Mouse (Mus musculus) E14TG2a.4 (cell line): ENCODE measurements at regions not wholly inside any gene's neighbourhood (a gene's known extent, or its start where the extent isn't known, plus 50 kb on each side); places are given as distances from the start of the nearest gene placed in this dataset.

Experiments used
- H3K27me3 ChIP-seq: 2 replicates; pipeline ENCODE4 v1.6.1; 2014; ENCODE audit warnings: low read length, control low read depth; ENCODE audit not compliant: insufficient read depth
- H3K36me3 ChIP-seq: 2 replicates; pipeline ENCODE4 v1.6.1; 2014; ENCODE audit warnings: low read length, control low read depth; ENCODE audit not compliant: insufficient read depth
- H3K4me1 ChIP-seq: replicated peaks from 2 replicates; pipeline ENCODE4 v1.6.1; 2014; ENCODE audit warnings: low read depth, low read length, control low read depth
- H3K4me3 ChIP-seq: replicated peaks from 2 replicates; pipeline ENCODE4 v1.5.1; 2014; ENCODE audit warnings: mild to moderate bottlenecking, low read length
- H3K9me3 ChIP-seq: 2 replicates; pipeline ENCODE4 v1.6.1; 2014; ENCODE audit warnings: low read length, control low read depth
- CTCF ChIP-seq: conservative IDR thresholded peaks from 2 replicates; pipeline ENCODE4 v1.5.1; 2014; ENCODE audit warnings: low read length
- NANOG ChIP-seq: IDR thresholded peaks from 2 replicates; pipeline ENCODE4 v1.6.1; 2014; ENCODE audit warnings: borderline replicate concordance, low read length, mixed read lengths
- POU5F1 ChIP-seq: IDR thresholded peaks from 2 replicates; pipeline ENCODE4 v1.6.1; 2014; ENCODE audit warnings: low read length, borderline replicate concordance

- Histone ChIP-seq H3K4me3 (no peak overlapping the region), H3K36me3 (no peaks in the 10 kb centered on the region), H3K27me3 (no peaks in the 10 kb centered on the region), H3K9me3 (no peaks in the 10 kb centered on the region; the same call in 1 of the 2 replicates), H3K4me1 (peaks cover 16% of the 10 kb centered on the region)
- TF ChIP-seq CTCF (no peak), POU5F1 (no peak), NANOG (no peak)
Observed at GRCm38 (mm10) chr14:118393676-118394075, 126.9 kb downstream of the Gm9376 start.

GRCm38 (mm10) chr14:118414275-118414674 lies 147.5 kb downstream of the Gm9376 start:
- peaks cover 30% of the 10 kb centered on the region for H3K4me1 ChIP-seq
- H3K9me3 ChIP-seq, result peaks cover 32% of the 10 kb centered on the region
- no peaks in the 10 kb centered on the region for H3K36me3 ChIP-seq
- H3K4me3 ChIP-seq, result no peak overlapping the region
- no peak for TF ChIP-seq CTCF
- no peak for TF ChIP-seq POU5F1
- TF ChIP-seq NANOG, result no peak
- H3K27me3 ChIP-seq, result no peaks in the 10 kb centered on the region

GRCm38 (mm10) chr14:118416163-118416562 lies 149.4 kb downstream of the Gm9376 start:
- Histone ChIP-seq H3K36me3 (no peaks in the 10 kb centered on the region), H3K4me3 (no peak overlapping the region), H3K9me3 (peaks cover 48% of the 10 kb centered on the region), H3K4me1 (peaks cover 30% of the 10 kb centered on the region), H3K27me3 (no peaks in the 10 kb centered on the region)
- TF ChIP-seq NANOG, result peak; percentile 76
- TF ChIP-seq POU5F1, result no peak

GRCm38 (mm10) chr14:118419442-118420193 lies 152.9 kb downstream of the Gm9376 start:
- no peak overlapping the region for H3K4me3 ChIP-seq
- TF ChIP-seq POU5F1 (no peak), CTCF (no peak), NANOG (no peak)
- peaks cover 48% of the 10 kb centered on the region for H3K9me3 ChIP-seq
- H3K27me3 ChIP-seq, result no peaks in the 10 kb centered on the region
- peaks cover 25% of the 10 kb centered on the region for H3K4me1 ChIP-seq
- H3K36me3 ChIP-seq, result no peaks in the 10 kb centered on the region

GRCm38 (mm10) chr14:118422351-118423001 lies 155.7 kb downstream of the Gm9376 start:
- no peaks in the 10 kb centered on the region for H3K36me3 ChIP-seq
- H3K4me3 ChIP-seq, result no peak overlapping the region
- no peaks in the 10 kb centered on the region for H3K27me3 ChIP-seq
- peaks cover 33% of the 10 kb centered on the region for H3K9me3 ChIP-seq
- peaks cover 5% of the 10 kb centered on the region; the same call in 1 of the 2 replicates for H3K4me1 ChIP-seq
- TF ChIP-seq CTCF (no peak), NANOG (no peak), POU5F1 (no peak)

GRCm38 (mm10) chr14:118423269-118423668 lies 156.5 kb downstream of the Gm9376 start:
- no peaks in the 10 kb centered on the region for H3K36me3 ChIP-seq
- peaks cover 5% of the 10 kb centered on the region; the same call in 1 of the 2 replicates for H3K4me1 ChIP-seq
- no peaks in the 10 kb centered on the region for H3K27me3 ChIP-seq
- H3K4me3 ChIP-seq, result no peak overlapping the region
- peaks cover 25% of the 10 kb centered on the region for H3K9me3 ChIP-seq
- no peak for TF ChIP-seq NANOG
- TF ChIP-seq CTCF, result no peak
- no peak for TF ChIP-seq POU5F1

- no peak overlapping the region for H3K4me3 ChIP-seq
- H3K9me3 ChIP-seq, result no peaks in the 10 kb centered on the region; the same call in 1 of the 2 replicates
- H3K36me3 ChIP-seq, result no peaks in the 10 kb centered on the region
- peaks cover 5% of the 10 kb centered on the region; the same call in 1 of the 2 replicates for H3K4me1 ChIP-seq
- TF ChIP-seq NANOG, result no peak
- peaks cover 2% of the 10 kb centered on the region; the same call in 1 of the 2 replicates for H3K27me3 ChIP-seq
Observed at GRCm38 (mm10) chr14:118426562-118426961, 159.8 kb downstream of the Gm9376 start.

- H3K4me1 ChIP-seq, result no peaks in the 10 kb centered on the region
- TF ChIP-seq CTCF, result no peak
- TF ChIP-seq NANOG, result no peak
- no peak for TF ChIP-seq POU5F1
- no peaks in the 10 kb centered on the region for H3K36me3 ChIP-seq
- H3K9me3 ChIP-seq, result no peaks in the 10 kb centered on the region; the same call in 1 of the 2 replicates
- H3K27me3 ChIP-seq, result peaks cover 16% of the 10 kb centered on the region
- no peak overlapping the region for H3K4me3 ChIP-seq
Observed at GRCm38 (mm10) chr14:118430286-118430685, 163.5 kb downstream of the Gm9376 start.

- Histone ChIP-seq H3K27me3 (peaks cover 18% of the 10 kb centered on the region), H3K4me3 (no peak overlapping the region), H3K4me1 (no peaks in the 10 kb centered on the region), H3K36me3 (no peaks in the 10 kb centered on the region), H3K9me3 (no peaks in the 10 kb centered on the region; the same call in 1 of the 2 replicates)
- TF ChIP-seq POU5F1 (no peak), NANOG (no peak), CTCF (no peak)
Observed at GRCm38 (mm10) chr14:118430740-118431139, 164.0 kb downstream of the Gm9376 start.
